Mouse (Mus musculus) bone marrow macrophage, adult 2 months (primary cell): ENCODE results near the gene Itprid2. TPM values are rescaled to one million over a fixed set of nuclear protein-coding genes. Genes with fewer than 3 reads are reported as not detected.
A peak's percentile ranks its signal among the peaks of the same experiment; 100 is the strongest.

Experiments used
- H3K27ac ChIP-seq: 2 replicates; pipeline ENCODE4 v1.5.1; 2012; ENCODE audit warnings: low read depth, low read length; ENCODE audit not compliant: insufficient read depth
- H3K4me1 ChIP-seq: 2 replicates; pipeline ENCODE4 v1.6.1; 2012; ENCODE audit warnings: low read length; ENCODE audit not compliant: control insufficient read depth, insufficient read depth
- H3K4me3 ChIP-seq: 2 replicates; pipeline ENCODE4 v1.5.1; 2012; ENCODE audit warnings: mild to moderate bottlenecking, low read length, moderate library complexity; ENCODE audit not compliant: insufficient read depth
- CTCF ChIP-seq: IDR thresholded peaks from 2 replicates; pipeline ENCODE4 v1.5.1; 2012; ENCODE audit warnings: low read depth, mild to moderate bottlenecking, low read length, moderate library complexity
- POLR2A ChIP-seq: IDR thresholded peaks from 2 replicates; pipeline ENCODE4 v1.6.1; 2012; ENCODE audit warnings: mild to moderate bottlenecking, low read depth, low read length, borderline replicate concordance
- polyA plus RNA-seq: library from polyadenylated mRNA; stranded (reverse); fragments of >200 nt; gene quantifications from 2 replicates; pipeline ENCODE4 v1.2.4, GENCODE M21; 2012; ENCODE audit not compliant: missing spikeins, insufficient read depth, insufficient read length

The Itprid2 gene
- polyA plus RNA-seq, 1 experiment: 60.1 TPM

GRCm38 (mm10) chr2:79704773-79705172 is 69.6 kb downstream of the Itprid2 start:
- Histone ChIP-seq H3K4me3 (no peak overlapping the region), H3K4me1 (peaks cover 2% of the 10 kb centered on the region), H3K27ac (no peak overlapping the region)
- no peak for TF ChIP-seq CTCF
- no peak for TF ChIP-seq POLR2A

- Histone ChIP-seq H3K4me3 (no peak within 1 kb of the TSS), H3K4me1 (peaks cover 13% of the 10 kb centered on the region), H3K27ac (no peak within 1 kb of the TSS)
- TF ChIP-seq CTCF (no peak), POLR2A (no peak)
Measured at GRCm38 (mm10) chr2:79707575-79707974, 72.4 kb downstream of the Itprid2 start, which contains the start of gene Ppp1r1c. Gene Ppp1r1c, plus strand, starts transcription at chr2:79707780.

GRCm38 (mm10) chr2:79713662-79714091 is 78.5 kb downstream of the Itprid2 start:
- TF ChIP-seq CTCF (no peak), POLR2A (no peak)
- Histone ChIP-seq H3K27ac (peak overlapping the region; percentile 45), H3K4me3 (no peak overlapping the region), H3K4me1 (peaks cover 22% of the 10 kb centered on the region)

- H3K4me1 ChIP-seq: peaks cover 22% of the 10 kb centered on the region
- TF ChIP-seq POLR2A: no peak
- TF ChIP-seq CTCF: no peak
- no peak overlapping the region for H3K27ac ChIP-seq
- no peak overlapping the region for H3K4me3 ChIP-seq
Measured at GRCm38 (mm10) chr2:79714745-79715144, 79.6 kb downstream of the Itprid2 start.

GRCm38 (mm10) chr2:79715925-79716324 is 80.8 kb downstream of the Itprid2 start:
- Histone ChIP-seq H3K27ac (no peak overlapping the region), H3K4me3 (no peak overlapping the region)
- TF ChIP-seq POLR2A: no peak
- TF ChIP-seq CTCF: no peak

GRCm38 (mm10) chr2:79717846-79718245 is 82.7 kb downstream of the Itprid2 start:
- H3K4me3 ChIP-seq: no peak overlapping the region
- TF ChIP-seq POLR2A: no peak
- no peak for TF ChIP-seq CTCF
- H3K4me1 ChIP-seq: peaks cover 9% of the 10 kb centered on the region
- no peak overlapping the region for H3K27ac ChIP-seq

More at GRCm38 (mm10) chr2:79715925-79716324, 80.8 kb downstream of the Itprid2 start:
- H3K4me1 ChIP-seq: peaks cover 20% of the 10 kb centered on the region

- TF ChIP-seq CTCF (no peak), POLR2A (no peak)
Measured at GRCm38 (mm10) chr2:79722415-79722814, 87.3 kb downstream of the Itprid2 start.

More at GRCm38 (mm10) chr2:79722415-79722814, 87.3 kb downstream of the Itprid2 start:
- peaks cover 3% of the 10 kb centered on the region; the same call in 1 of the 2 replicates for H3K4me1 ChIP-seq
- H3K4me3 ChIP-seq: no peak overlapping the region
- H3K27ac ChIP-seq: no peak overlapping the region

Other genes starting within 250 kb of the Itprid2 start
- not detected in 2 replicates for gene Neurod1, start 178.6 kb upstream of the Itprid2 start, polyA plus RNA-seq
- 4.5 and 5.2 TPM in 2 replicates for gene Cerkl, start 178.6 kb upstream of the Itprid2 start, polyA plus RNA-seq
- not detected in 2 replicates for gene Ppp1r1c, start 72.4 kb downstream of the Itprid2 start, polyA plus RNA-seq